Mouse (Mus musculus) heart, adult 2 months (tissue): ENCODE data around the gene Cacna1a. TPM values are rescaled to one million over a fixed set of nuclear protein-coding genes. Genes with fewer than 3 reads are reported as not detected.

Experiments used
- DNase-seq, 2 experiments: peaks; one replicate each; pipeline ENCODE4 v3.0.0; 2021
- H3K27ac ChIP-seq: fragments of 200-600 bp; 2 replicates; pipeline ENCODE4 v1.8.1; 2022
- H3K27me3 ChIP-seq: fragments of 200-500 bp; 2 replicates; pipeline ENCODE4 v1.6.1; 2012; ENCODE audit warnings: mild to moderate bottlenecking, low read length, inconsistent platforms, mixed read lengths; ENCODE audit not compliant: control insufficient read depth, insufficient read depth
- H3K36me3 ChIP-seq: fragments of 200-500 bp; 2 replicates; pipeline ENCODE4 v1.6.1; 2012; ENCODE audit warnings: low read length, inconsistent platforms; ENCODE audit not compliant: control insufficient read depth, insufficient read depth
- H3K4me1 ChIP-seq: fragments of 200-500 bp; 2 replicates; pipeline ENCODE4 v1.6.1; 2011; ENCODE audit warnings: low read length; ENCODE audit not compliant: control insufficient read depth, insufficient read depth
- H3K4me3 ChIP-seq: fragments of 200-600 bp; 2 replicates; pipeline ENCODE4 v1.8.1; 2022
- H3K79me2 ChIP-seq: fragments of 200-500 bp; replicated peaks from 2 replicates; pipeline ENCODE4 v1.6.1; 2012; ENCODE audit warnings: mild to moderate bottlenecking, inconsistent platforms, low read length, moderate library complexity, mixed read lengths; ENCODE audit not compliant: control insufficient read depth, insufficient read depth
- H3K9ac ChIP-seq: fragments of 200-500 bp; 2 replicates; pipeline ENCODE4 v1.6.1; 2012; ENCODE audit warnings: low read depth, mild to moderate bottlenecking, control low read depth, inconsistent platforms, low read length, mixed read lengths
- CTCF ChIP-seq: fragments of 200-600 bp; IDR thresholded peaks from 2 replicates; pipeline ENCODE4 v1.8.1; 2022; ENCODE audit warnings: antibody characterized with exemption, mild to moderate bottlenecking, moderate library complexity
- EP300 ChIP-seq: fragments of 200-500 bp; IDR thresholded peaks from 2 replicates; pipeline ENCODE4 v1.6.1; 2011; ENCODE audit warnings: low read depth, low read length, control low read depth; ENCODE audit not compliant: insufficient read depth
- POLR2A ChIP-seq: fragments of 200-500 bp; IDR thresholded peaks from 2 replicates; pipeline ENCODE4 v1.6.1; 2011; ENCODE audit warnings: mild to moderate bottlenecking, low read depth, low read length, control low read depth; ENCODE audit not compliant: insufficient read depth
- WGBS: fragments of 180-500 bp; shearing (Covaris S2); methylation state at CpG from one replicate; pipeline ENCODE4 v1.1.7; 2018; 5-methylcytosine and 5-hydroxymethylcytosine counted together
- intact Hi-C: fragments of 180-260 bp; cut with DNase I; formaldehyde crosslinking; loops from one replicate; pipeline ENCODE4 v1.15.1; 2025
- polyA plus RNA-seq: library from polyadenylated mRNA; depleted of rRNA; stranded (reverse); fragments of >200 nt; gene quantifications from 2 replicates; pipeline ENCODE4 v1.2.3, GENCODE M21; 2012
- total RNA-seq, 2 experiments: library from RNA; stranded (reverse); gene quantifications; 2 replicates each; pipeline ENCODE4 v1.2.3; 2021

The Cacna1a gene
- total and polyA plus RNA-seq, 3 experiments: 2.5 to 4.4 (median 2.7) TPM

- H3K4me1 ChIP-seq: no peaks in the 10 kb centered on the region
- no peak overlapping the region for H3K27ac ChIP-seq
- H3K9ac ChIP-seq: no peak overlapping the region
- TF ChIP-seq CTCF (no peak), POLR2A (no peak), EP300 (no peak)
- no peaks in the 10 kb centered on the region for H3K27me3 ChIP-seq
- WGBS: 78% methylated on average over 9 of the region's 9 CpGs
- intact Hi-C loops: no loop called here
- H3K4me3 ChIP-seq: no peak overlapping the region
- H3K36me3 ChIP-seq: no peaks in the 10 kb centered on the region
- H3K79me2 ChIP-seq: no peaks in the 10 kb centered on the region
- DNase-seq: no peak
Observed at GRCm38 (mm10) chr8:84446571-84446991, 58.3 kb downstream of the Cacna1a start.

DNA sequence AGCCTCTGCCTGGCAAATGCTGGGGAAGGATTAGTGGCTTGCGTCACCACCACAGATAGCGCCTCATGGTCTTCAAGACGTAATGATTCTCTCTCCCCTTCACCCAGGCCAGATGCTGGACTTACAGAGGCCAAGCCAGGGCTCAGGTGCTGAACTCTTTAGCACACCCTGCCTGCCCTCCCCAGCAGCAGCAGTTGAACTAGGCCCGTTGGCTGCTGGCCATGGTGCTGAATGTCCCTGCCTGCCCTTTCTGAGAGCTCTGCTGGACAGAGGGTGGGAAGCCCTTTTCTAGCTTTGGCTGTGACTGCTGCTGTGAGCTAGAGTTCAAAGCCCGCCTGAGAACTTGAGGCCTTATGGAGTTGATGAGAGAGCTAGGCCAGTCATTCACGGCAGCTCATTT is 66.3 kb downstream of the Cacna1a start:
- DNase-seq: peak; percentile 28 to 58
- H3K36me3 ChIP-seq: no peaks in the 10 kb centered on the region
- intact Hi-C loops: no loop called here
- peak; percentile 19 for TF ChIP-seq CTCF
- no peak for TF ChIP-seq EP300
- no peak for TF ChIP-seq POLR2A
- 28% methylated on average over 6 of the region's 6 CpGs for WGBS
- no peak overlapping the region for H3K4me3 ChIP-seq
- H3K9ac ChIP-seq: no peak overlapping the region
- no peaks in the 10 kb centered on the region for H3K4me1 ChIP-seq
- no peaks in the 10 kb centered on the region for H3K27me3 ChIP-seq
- H3K27ac ChIP-seq: no peak overlapping the region
- H3K79me2 ChIP-seq: no peaks in the 10 kb centered on the region

DNA sequence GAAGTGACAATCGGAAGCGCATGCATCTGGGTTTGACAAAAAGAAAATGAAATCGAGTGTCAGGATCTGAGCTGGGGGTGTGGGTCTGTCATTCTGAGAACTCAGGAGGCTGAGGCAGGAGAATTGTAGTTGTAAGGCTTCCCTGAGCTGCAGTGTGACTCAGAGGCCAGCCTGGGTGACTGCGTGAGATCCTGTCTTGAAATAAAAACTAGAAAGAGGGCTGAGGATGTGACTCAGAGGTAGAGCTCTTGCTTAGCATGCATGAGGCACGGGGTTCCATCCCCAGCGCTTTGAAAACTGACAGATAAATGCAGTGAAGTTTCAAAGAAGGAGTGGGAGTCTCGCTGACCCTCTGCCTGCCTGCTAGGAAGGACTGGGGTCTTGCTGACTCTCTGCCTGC is 70.6 kb downstream of the Cacna1a start:
- WGBS: 70% methylated on average over 7 of the region's 7 CpGs
- Histone ChIP-seq H3K4me1 (no peaks in the 10 kb centered on the region), H3K4me3 (no peak overlapping the region), H3K36me3 (no peaks in the 10 kb centered on the region), H3K79me2 (no peaks in the 10 kb centered on the region), H3K27me3 (no peaks in the 10 kb centered on the region), H3K9ac (no peak overlapping the region), H3K27ac (no peak overlapping the region)
- no peak for DNase-seq
- intact Hi-C loops: no loop called here
- no peak for TF ChIP-seq EP300
- no peak for TF ChIP-seq POLR2A
- no peak for TF ChIP-seq CTCF

DNA sequence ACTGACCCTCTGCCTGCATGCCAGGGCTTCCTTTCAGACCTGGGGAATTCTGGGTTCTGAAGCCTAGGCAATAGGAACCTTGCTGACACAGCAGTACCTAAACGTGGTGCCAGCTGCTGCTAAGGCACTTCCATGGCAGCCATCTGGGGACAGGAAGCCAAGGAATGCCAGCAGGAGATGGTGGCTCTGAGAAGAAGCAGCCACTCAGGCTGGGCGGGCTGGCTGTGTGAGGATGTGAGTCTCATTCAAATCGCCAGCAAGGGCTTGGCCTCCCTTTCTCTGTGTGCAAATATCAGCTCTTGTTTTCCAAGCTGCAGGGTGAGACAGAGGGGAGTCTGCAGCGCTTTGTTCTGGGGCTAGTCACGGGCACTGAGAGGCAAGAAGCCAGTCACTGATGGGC is 71.0 kb downstream of the Cacna1a start:
- no peak overlapping the region for H3K4me3 ChIP-seq
- H3K79me2 ChIP-seq: no peaks in the 10 kb centered on the region
- intact Hi-C loops: no loop called here
- H3K27me3 ChIP-seq: no peaks in the 10 kb centered on the region
- TF ChIP-seq CTCF (no peak), POLR2A (no peak), EP300 (no peak)
- H3K4me1 ChIP-seq: no peaks in the 10 kb centered on the region
- no peak overlapping the region for H3K9ac ChIP-seq
- no peak for DNase-seq
- WGBS: 22% methylated on average over 5 of the region's 5 CpGs
- H3K36me3 ChIP-seq: no peaks in the 10 kb centered on the region
- H3K27ac ChIP-seq: no peak overlapping the region

DNA sequence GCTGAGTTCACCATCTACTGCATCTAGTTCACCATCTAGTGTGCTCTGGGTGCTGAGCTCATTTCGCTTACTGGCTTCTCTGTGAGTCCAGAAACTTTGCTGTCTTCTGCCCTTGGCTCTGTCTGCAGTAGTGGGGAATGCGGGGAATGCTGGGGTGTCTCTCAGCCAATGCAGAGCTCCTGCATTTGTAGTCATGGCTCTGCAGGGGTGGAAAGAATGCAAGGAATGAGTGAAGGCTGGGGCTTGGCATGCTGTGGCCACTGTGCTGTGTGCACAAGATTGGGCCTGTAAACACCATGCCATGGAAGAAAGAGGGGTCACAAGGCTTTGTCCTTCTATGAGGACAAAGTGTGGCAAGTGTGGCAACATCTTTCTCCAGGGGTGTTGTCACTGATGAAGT is 72.5 kb downstream of the Cacna1a start:
- no peak overlapping the region for H3K4me3 ChIP-seq
- H3K9ac ChIP-seq: no peak overlapping the region
- no peaks in the 10 kb centered on the region for H3K4me1 ChIP-seq
- H3K36me3 ChIP-seq: no peaks in the 10 kb centered on the region
- no peaks in the 10 kb centered on the region for H3K27me3 ChIP-seq
- intact Hi-C loops: no loop called here
- no peak overlapping the region for H3K27ac ChIP-seq
- 36% methylated on average over 2 of the region's 2 CpGs for WGBS
- TF ChIP-seq POLR2A (no peak), EP300 (no peak), CTCF (no peak)
- no peaks in the 10 kb centered on the region for H3K79me2 ChIP-seq
- DNase-seq: no peak

GRCm38 (mm10) chr8:84466932-84467331 is 78.7 kb downstream of the Cacna1a start:
- TF ChIP-seq CTCF: no peak
- no peak for TF ChIP-seq EP300
- TF ChIP-seq POLR2A: no peak
- no peaks in the 10 kb centered on the region for H3K27me3 ChIP-seq
- H3K4me1 ChIP-seq: no peaks in the 10 kb centered on the region
- no peak overlapping the region for H3K27ac ChIP-seq
- no peaks in the 10 kb centered on the region for H3K79me2 ChIP-seq
- no peak overlapping the region for H3K4me3 ChIP-seq
- 21% methylated on average over 1 of the region's 1 CpGs for WGBS
- H3K36me3 ChIP-seq: no peaks in the 10 kb centered on the region
- intact Hi-C loops: no loop called here
- DNase-seq: no peak
- no peak overlapping the region for H3K9ac ChIP-seq
